Mouse (Mus musculus) kidney, adult 11 months (tissue): ENCODE results near the gene Pqlc2.

Source experiments
- DNase-seq: peaks from one replicate; pipeline ENCODE4 v3.0.0; 2022

The Pqlc2 gene

DNA sequence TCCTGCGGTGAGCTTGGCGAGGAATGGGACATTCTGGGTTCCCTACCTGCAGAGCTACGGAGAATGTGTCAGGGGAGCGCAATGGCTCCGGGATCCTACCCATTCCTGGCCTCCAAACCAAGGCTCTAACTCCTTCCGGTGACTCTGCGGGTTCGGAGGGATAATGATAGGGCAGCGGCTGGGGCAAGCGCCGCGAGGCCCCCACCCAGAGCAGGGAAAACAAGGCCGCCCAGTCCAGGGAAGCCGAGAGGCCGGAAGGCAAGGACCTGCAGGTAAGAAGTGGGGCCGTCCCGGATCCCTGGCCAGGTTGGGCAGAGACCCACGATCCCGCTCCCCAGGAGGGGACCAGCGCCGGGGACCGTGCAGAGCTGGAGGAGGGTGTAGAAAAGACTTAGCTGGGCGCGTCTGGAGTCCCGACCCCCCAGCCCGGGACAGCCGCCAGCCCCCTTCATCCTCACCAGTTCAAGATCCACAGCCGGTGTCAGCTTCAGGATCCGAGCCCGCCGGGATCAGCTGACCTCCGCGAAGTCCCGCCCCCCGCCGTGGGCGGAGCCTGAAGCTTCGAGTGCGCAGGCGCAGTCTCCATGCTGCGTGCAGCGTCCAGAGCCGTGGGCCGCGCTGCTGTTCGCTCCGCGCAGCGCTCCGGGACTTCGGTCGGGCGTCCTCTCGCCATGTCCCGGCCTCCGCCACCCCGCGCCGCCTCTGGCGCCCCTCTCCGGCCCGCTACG lies at the start of gene Pqlc2, which contains the start of gene Akr7a5:
TSS of gene Pqlc2 (minus strand) at position 538 of the 728 bp plus-strand sequence.
TSS of gene Akr7a5 (plus strand) at position 574 of the 728 bp plus-strand sequence.
- peak; percentile 95 for DNase-seq

DNA sequence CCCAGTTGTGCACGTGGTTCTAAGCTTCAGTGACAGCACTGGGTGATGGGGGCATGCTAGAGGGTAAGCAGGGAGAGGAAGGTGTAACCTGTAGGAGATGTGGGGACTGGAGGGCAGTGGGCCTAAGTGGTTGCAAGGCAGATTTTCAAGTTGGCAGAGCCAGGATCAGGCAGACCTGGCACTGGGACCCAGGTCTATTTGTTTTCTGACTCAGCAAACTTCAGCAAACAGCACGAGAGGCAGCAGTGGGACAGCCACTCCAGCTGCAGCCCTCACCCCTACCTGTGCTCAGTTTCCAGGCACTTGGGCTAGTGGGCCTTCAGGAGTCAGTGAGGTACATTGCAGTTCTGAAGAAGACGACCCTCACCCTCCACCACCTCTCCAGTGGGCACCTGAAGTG lies 46.7 kb upstream of the Pqlc2 start:
- no peak for DNase-seq

DNA sequence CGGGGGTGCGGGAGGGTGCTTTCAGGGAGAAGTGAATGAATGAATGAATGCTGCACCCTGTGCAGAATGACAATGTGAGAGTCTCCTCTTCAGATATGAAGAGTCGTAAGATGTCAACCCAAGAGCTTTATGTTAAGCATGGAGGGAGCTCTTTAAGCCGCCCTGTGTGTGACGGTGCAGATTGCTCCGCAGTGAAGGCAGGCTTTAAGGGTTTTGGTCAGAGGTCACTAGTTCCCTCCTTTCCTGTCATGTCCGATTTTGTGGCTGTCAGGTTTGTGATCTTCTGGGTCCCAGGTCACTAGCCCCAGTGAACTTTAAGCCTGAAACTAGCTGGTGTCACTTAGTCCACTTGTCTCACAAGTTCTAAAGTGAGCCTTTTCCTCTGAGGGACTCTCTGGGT lies 42.3 kb upstream of the Pqlc2 start:
- no peak for DNase-seq

DNA sequence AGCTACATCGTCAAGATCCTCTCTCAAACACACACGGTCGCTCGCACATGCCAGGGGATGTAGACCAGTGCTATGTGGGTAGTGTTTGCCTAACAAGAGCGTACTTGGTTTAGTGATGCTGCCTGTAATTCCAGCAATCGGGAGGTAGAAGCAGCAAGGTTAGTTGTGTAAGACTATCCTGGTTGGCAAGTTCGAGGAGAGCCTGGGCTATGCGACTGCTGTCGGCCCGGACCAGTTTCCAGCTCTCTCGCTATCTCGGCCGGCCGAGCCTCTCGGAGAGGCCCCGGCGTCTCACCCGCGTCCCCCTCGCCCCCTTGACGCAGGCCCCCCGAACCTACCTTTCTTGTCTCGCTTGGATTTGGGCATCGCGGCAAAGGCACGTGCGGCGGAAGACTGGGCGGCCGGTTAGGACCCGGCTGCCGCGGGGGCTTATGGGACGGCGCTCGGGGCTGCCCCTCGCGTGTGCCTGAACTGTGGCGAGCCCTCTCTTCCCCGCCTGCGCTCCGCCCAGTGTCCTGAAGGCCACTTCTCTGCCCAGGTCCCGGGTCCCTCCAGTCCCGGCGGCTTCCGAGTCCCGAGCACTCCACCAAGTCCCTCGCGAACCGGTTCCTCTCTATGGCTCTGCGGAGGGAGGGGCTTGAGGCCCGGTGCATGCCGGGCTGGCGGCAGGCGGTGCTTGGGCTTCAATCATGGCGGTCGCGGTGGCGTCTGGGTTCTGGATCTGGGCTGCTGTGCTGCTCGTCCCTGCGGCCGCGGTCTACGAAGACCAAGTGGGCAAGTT lies 41.6 kb upstream of the Pqlc2 start, which contains the start of the genes Mrto4, Emc1 and Ubr4:
TSS of gene Mrto4 (minus strand) at position 646 of the 781 bp plus-strand sequence.
TSS of gene Emc1 (plus strand) at position 657 of the 781 bp plus-strand sequence.
TSS of gene Ubr4 (plus strand) at position 679 of the 781 bp plus-strand sequence.
- peak; percentile 82 for DNase-seq

DNA sequence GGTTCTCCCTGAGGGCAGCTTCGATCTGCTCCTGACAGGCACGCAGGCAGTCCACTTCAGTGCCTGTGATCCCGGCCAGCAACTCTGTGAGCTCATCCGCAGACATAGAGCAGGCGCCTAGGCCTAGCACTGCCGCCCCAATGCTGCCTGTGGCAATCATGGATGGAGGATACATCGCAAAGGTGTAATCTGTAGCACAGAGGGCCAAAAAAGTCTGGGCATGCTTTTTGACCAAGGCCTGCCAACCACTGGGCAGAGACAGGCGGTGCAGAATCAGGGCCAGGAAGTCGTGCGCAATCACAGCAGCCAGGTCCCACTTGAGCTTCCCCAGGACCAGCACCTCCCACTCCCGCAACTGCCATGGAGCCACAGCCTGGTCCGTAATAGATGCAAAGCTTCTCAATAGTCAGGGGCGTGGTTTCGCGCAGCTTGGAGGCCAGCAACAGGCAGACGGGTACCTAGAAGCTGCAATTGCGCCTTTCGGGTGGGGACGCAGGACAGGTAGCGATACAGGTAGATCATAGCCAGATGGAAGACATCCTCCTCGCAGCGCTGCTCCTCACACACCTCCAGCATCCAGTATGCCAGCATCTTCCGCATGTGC lies 35.0 kb upstream of the Pqlc2 start:
- DNase-seq, result no peak

DNA sequence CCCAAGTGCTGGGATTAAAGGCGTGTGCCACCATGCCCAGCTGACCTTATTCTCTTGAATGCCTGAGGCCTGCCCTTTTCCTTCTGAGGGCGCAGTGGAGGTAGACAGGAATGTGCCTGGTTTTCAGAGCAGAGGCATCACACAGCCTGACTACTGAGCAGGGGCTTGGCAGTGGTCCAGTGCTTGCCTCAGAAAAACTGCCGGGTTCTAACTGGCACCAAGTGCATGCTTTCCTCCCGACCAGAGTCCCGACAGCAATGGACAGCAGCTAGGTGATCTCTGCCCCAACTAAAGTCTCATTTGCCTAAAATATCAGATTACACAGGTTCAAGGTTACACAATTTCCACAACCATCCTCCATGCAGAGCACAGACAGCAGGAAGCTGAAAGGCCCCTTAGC lies 33.2 kb upstream of the Pqlc2 start:
- DNase-seq, result peak; percentile 71

DNA sequence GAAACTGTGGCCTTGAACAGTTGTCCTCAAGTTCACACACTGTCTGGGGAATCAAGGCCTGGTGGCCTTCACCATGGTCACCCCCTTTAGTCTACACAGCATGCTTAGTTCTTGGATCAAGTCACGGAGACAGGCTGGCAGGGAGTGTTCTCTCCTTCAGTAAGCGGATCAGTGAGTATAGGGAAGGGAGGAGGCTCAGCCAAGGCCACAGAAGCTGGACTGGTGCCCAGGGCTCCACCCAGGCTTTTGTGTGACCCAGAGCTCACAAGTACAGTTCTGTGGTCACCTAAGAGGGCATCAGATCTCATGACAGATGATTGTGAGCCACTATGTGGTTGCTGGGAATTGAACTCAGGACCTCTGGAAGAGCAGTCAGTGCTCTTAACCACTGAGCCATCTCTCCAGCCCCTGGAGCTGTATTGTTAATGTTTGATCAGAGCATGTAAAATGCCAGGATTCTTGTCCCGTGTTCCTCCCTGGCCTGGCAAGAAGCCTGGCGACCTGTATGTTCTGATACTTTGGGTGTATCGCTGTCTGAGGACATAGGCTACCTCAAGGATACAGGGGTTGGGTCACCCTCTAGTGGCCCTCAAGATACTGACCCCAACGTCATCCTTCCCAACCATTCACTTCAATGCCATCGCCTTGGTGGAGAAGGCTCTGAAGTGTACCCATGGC lies 31.2 kb upstream of the Pqlc2 start:
- DNase-seq, result peak; percentile 36

DNA sequence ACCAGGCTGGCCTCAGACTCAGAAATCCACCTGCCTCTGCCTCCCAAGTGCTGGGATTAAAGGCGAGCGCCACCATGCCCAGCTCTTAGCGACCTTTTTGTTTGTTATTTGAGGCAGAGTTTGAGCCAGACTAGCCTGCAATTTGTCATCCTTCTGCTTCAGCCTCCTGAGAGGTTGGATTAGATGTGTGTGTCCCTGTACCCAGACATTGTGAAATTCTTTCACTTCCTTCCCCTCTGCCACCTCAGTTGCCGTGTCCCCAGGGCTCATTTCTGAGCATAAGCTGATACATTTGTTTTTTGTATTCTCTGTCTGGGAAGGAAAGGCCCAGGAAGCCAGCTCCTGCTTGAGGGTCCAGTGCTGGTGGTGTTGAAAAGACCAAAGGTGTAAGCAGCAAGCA lies 30.3 kb upstream of the Pqlc2 start:
- no peak for DNase-seq

DNA sequence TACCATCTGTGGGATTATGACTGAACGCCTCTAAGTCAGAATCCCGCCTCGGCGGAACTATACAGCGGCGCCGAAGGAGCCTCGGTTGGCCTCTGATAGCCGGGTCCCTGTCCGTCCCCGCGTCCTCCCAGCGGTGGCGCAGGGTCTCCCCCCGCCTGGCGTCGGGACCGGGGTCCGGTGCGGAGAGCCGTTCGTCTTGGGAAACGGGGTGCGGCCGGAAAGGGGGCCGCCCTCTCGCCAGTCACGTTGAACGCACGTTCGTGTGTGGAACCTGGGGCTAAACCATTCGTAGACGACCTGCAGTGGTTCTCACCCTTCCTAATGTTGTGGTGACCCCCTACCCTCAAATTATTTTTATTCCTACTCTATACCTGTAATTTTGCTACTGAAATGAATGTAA lies 27.6 kb upstream of the Pqlc2 start:
- DNase-seq, result no peak

DNA sequence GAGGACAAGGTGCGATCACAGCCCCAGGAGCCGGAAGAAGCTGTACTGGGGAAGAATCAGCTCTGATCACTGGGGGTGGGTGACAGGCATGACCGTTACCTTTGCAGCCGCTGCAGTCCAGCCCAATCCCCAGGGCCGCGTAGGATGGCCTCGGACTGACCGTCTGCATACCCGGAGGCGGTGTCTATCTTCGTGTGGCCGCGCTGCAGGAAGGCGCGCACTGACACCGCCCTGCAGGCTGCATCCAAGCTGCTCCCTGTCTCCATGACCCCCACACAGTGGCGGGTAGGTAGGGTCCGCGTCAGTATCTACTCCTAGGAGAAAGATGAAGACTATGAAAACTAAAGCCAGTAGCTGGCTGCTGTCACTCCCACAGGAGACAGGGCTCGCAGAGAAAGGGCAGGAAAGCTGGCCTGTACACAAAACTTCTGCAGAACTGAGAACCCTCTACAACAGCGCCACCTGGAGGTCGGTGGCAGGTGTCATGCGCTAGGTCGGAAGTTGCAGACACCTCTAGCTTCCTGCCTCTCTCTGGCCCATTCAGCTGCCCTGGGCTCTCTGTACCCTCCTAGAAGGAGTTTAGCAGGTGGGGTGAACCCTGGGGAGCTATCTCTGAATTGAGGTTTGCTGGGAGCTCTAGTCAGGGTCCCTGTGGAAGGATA lies 26.4 kb upstream of the Pqlc2 start:
- DNase-seq, result peak; percentile 74

DNA sequence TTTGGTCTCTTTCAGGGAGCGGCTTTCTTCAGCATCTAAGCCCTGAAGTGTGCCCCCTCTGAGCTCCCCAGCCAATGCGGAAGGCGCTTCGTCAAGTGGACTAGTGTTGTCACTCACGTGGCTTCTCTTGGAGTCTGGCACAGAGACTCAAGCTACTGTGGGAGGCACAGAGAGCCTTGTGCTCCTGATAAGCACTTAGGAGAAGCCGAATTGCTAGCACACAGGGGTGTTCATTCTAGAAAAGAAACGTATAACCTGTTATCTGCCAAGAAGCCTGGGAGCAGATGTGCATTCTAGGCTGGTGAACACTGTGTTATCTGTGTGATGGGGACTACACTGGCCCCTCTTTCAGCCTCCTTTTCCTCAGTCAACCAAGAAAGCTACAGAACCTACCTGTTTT lies 25.0 kb upstream of the Pqlc2 start:
- no peak for DNase-seq

DNA sequence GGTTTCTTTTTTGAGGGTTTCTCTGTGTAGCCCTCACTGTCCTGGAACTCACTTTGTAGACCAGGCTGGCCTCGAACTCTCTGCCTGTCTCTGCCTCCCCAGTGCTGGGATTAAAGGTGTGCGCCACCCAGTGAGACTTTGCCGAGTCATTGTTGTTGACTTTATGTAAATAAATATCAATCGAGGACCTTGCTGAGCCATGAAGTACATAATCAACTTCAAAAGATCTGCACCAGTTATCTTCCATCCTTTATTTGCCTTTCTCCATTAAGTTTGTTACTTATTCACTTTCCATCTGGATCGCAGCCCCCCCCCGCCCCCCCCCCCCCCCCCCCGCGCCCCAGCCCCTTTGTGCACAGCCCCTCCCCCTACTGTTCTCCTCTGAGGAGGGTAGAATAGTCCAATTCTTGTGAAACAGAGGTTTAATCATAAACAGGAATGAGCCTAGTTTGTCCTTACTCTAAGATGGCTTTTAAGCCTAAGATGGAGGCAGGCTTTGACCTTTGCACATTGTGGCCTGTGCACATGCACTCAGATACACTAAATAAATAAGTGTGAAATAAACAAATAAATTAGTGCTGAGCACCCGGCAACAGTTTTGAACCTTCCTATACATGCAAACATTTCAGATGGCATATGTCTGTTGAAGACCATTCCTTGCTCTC lies 24.3 kb upstream of the Pqlc2 start:
- peak; percentile 35 for DNase-seq

DNA sequence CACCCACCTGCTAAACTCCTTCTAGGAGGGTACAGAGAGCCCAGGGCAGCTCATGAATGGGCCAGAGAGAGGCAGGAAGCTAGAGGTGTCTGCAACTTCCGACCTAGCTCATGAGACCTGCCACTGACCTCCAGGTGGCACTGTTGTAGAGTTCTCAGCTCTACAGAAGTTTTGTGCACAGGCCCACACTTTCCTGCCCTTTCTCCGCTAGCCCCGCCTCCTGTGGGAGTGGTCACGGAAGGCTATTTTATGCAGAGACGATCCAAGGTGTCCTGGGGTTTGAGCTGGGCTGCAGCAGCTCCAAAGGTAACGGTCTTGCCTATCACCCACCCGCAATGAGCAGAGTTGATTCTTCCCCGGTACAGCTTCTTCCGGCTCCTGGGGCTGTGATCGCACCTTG lies 20.1 kb upstream of the Pqlc2 start:
- peak; percentile 83 for DNase-seq

DNA sequence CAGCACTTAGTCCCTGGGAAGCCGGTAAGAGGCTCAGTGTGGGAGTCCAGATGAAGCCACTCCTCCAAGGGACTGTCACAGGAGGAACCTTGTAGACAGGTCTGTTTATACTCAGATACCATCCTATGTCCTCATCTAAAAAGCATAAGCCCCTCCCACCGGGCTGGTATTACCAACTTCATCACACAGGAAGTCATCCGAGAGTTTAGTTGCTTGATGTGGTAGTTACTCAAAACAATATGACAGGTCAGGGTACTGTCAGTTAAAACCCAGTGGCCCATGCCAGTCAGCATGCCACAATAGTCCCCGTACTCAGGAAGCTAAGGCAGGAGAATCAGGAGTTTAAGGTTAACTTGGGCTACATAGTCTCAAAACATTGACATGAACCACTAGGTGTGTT lies 9.2 kb upstream of the Pqlc2 start:
- DNase-seq, result no peak

DNA sequence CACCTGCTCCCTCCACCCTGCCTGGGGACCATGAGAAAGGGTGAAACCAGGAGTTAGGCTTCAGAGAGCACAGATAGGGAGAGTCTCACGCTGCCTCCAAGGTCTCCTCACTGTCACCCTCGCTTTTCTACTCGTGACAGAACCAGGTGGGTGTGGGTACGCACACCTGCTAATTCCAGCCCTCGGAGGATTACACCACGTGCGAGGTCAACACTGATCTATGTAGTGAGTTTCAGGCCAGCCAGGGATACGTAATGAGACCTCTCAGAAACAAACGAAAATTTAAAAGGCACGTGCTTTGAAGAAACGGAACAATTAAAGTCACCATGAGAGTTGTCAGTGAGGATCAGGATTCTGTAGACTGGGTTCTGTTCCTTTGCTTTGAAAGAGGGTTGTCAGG lies 7.9 kb upstream of the Pqlc2 start:
- DNase-seq, result no peak

DNA sequence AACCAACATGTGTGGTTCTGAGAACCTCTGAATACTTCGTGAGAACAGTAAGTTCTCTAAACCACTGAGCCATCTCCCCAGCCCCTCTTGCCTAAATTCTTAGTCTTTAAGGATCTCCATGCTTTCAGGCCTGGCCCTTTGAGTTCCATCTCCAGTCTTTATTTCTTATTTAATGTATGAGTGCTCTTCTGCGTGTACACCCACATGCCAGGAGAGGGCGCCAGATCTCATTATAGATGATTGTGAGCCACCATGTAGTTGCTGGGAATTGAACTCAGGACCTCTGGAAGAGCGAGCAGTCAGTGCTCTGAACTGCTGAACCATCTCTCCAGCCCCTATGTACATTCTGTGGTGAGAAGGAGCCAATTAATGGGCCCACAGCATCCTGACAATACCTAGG lies 2.1 kb upstream of the Pqlc2 start:
- DNase-seq, result no peak

DNA sequence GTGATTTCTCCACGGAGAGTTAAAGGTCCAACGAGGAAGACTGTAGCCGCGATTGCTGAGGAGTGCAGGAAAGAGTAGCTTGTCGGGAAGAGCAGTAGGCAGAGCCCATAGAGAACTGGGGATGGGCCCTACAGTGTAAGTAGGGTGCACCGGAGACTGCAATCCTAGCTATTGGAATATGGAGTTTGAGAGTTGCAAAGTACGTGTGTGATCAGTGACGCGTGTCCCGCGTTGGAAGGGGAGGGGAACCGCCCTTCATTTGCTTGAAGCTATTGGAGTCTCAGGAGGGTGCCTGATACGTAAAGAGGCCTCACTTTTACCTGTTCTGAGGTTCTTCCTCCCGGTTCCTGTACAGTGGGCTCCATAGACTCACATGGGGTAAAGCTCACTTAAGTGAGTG lies 1.2 kb upstream of the Pqlc2 start:
- no peak for DNase-seq

DNA sequence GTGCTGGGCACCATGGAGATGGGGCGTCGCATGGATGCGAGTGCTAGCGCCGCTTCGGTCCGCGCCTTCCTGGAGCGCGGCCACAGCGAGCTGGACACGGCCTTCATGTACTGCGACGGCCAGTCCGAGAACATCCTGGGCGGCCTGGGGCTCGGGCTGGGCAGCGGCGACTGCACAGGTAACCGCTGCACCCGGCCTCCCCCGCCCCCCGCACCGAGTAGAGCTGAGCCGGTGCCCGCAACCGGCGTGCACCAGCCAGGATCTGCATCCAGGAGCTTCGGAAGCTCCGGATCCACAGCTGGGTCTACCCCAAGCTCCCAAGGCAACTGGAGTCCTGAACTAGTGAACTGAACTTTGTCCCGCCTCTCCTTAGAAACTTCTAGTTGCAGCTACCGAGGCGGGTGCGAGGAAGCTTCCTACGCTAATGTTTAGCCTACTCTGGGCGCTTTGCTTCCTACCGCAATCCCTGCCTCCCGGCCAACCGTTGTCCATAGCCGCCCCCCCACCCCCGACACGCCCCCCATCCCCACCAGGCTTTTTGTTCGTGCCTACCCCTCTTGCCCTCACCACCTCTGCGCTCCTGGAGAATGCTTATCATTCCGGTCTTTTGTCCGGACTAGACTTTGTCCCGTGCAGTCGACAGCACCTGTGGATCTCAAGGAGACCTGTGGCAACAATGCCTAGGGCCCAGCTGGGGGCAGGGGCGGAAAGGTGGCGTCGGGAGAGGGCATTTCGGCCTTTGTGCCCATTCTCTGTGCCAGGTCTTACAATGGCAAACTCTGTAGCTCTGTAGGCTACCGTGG lies 592 bp upstream of the Pqlc2 start:
- peak; percentile 67 for DNase-seq

DNA sequence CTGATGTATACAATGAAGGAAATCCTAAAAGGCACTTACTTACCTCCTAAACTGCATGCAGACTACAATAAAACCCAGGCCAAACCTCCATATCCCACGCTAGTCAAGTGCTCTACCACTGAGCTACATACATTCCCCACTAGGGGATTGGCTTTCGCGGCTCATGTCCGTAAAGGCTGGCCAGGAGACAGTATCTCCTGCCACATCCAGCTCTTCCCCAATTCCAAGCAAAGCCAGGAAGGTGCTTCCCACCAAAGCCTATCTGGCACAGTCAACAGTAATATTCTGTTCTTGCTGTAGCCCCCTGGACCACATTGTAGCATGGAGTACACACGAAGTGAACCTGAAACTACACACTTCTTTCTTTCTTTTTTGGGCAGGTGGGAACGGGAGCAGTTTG lies 857 bp downstream of the Pqlc2 start:
- DNase-seq, result no peak

DNA sequence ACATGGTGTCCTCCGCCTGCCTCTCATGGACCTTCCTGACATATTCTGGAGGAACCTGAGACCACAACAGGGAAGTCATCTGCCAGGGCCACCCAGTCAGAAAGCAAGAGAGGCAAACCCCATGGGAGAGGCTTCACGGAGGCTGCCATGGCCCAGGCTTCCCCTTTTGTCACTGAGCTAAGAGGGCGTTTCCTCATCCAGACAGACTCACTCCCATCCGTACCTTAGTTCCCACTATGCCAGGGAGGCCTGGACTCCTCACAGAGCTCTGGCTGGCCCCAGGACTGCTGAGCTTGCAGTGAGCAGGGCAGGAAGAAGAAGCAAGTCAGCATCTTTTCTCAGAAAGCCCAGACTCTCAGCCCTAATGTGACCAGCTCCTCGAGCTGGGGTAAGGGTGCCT lies 2.6 kb downstream of the Pqlc2 start:
- peak; percentile 70 for DNase-seq

DNA sequence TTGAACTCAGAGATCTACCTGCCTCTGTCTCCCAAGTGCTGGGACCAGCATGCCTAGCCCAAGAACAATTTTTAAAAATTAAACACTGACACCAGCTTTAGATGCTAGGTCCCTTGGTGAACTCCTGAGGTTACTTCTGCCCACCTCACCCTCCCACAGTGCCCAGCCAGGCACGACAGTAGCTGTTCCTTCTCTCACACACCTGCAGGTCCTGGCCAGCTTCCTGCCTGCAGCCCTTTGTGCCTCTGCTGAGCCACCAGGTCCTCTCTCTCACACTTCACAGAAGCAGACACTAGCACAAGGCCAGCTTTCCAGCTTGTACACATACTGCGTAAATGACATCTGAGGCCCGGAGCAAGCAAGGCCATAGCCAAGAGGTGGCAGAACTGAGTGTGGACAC lies 5.0 kb downstream of the Pqlc2 start:
- no peak for DNase-seq
